Mouse (Mus musculus) neural tube, embryonic 15.5 days (tissue): ENCODE results near the gene Gm49394. TPM values are rescaled to one million over a fixed set of nuclear protein-coding genes. Genes with fewer than 3 reads are reported as not detected.

Source experiments
- ATAC-seq: fragments of 200-750 bp; cut with Nextera tagmentation; 2 replicates; pipeline ENCODE4 v1.8.0; 2017; ENCODE audit warnings: mild to moderate bottlenecking, moderate TSS enrichment, moderate library complexity; ENCODE audit not compliant: low FRiP score
- H3K27ac ChIP-seq: fragments of 300-500 bp; sonication (generic); replicated peaks from 2 replicates; pipeline ENCODE4 v1.5.1; 2015; ENCODE audit warnings: mild to moderate bottlenecking, inconsistent platforms
- H3K27me3 ChIP-seq: fragments of 300-500 bp; sonication (generic); replicated peaks from 2 replicates; pipeline ENCODE4 v1.6.1; 2015; ENCODE audit warnings: inconsistent platforms
- H3K36me3 ChIP-seq: fragments of 300-500 bp; sonication (generic); 2 replicates; pipeline ENCODE4 v1.6.1; 2015; ENCODE audit warnings: inconsistent platforms
- H3K4me1 ChIP-seq: fragments of 300-500 bp; sonication (generic); 2 replicates; pipeline ENCODE4 v1.6.1; 2015; ENCODE audit warnings: inconsistent platforms
- H3K4me2 ChIP-seq: fragments of 300-500 bp; sonication (generic); 2 replicates; pipeline ENCODE4 v1.6.1; 2015; ENCODE audit warnings: inconsistent platforms, mild to moderate bottlenecking, moderate library complexity
- H3K4me3 ChIP-seq: fragments of 300-500 bp; sonication (generic); replicated peaks from 2 replicates; pipeline ENCODE4 v1.5.1; 2015; ENCODE audit warnings: mild to moderate bottlenecking, inconsistent platforms
- H3K9ac ChIP-seq: fragments of 300-500 bp; sonication (generic); replicated peaks from 2 replicates; pipeline ENCODE4 v1.6.1; 2015; ENCODE audit warnings: mild to moderate bottlenecking, inconsistent platforms
- H3K9me3 ChIP-seq: fragments of 300-500 bp; sonication (generic); replicated peaks from 2 replicates; pipeline ENCODE4 v1.6.1; 2016; ENCODE audit warnings: inconsistent platforms
- WGBS: fragments of 180-500 bp; shearing (Covaris S2); methylation state at CpG from one replicate; pipeline ENCODE4 v1.1.7; 2015; ENCODE audit warnings: mixed read lengths; 5-methylcytosine and 5-hydroxymethylcytosine counted together
- polyA plus RNA-seq: library from polyadenylated mRNA; unstranded; fragments of >200 nt; fragmentation: Nextera tagmentation; extraction: Ambion mirVana; gene quantifications from 2 replicates; pipeline ENCODE4 v1.2.1, GENCODE M21; 2015

Gm49394 gene
- 0.22 TPM in 1 of 2 replicates, not detected in the other for polyA plus RNA-seq

DNA sequence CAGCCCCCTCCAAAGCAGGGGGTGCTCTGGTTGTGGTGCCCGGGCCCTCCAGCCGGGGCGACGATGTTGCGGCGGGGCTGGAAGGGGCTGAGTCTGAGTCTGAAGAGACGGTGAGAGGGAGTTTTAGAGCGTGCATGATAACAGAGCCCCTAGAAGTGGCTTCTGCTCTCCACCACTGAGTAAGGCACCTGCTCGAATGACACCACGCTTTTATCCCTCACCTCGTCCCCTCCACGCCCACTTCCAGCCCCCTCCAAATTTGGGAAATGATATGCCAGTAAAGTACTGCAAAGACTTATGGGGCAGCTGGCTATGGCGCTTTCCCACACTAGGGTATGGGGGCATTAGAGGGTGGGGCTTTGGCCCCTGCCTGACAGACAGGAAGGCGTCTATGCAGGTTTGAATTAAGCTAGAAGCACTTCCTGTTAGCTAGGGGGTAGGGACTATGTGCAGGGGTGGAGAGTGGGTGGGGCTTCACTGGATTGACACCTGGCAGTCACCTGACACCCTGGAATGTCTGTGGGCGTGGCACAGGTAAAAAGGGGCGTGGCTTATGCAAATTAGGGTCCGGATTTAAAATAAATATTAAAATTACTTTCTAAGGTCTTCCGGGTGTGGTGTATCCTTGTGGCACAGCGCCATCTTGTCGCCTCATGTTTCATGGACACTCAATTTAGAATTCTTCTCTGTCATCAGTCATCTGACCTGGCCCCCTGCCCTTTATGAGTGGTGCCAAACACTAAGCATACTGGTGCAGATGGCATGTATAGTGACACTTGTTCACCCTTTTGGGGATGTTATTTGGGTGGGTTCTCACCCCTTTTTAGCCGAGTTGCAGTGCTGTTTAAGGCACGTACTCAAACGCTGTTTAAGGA lies at the start of gene Gm49394:
Gm49394 (minus strand) TSS at position 192 of the 875 bp plus-strand sequence.
- H3K9ac ChIP-seq, result no peak within 1 kb of the TSS
- no peak within 1 kb of the TSS for H3K4me3 ChIP-seq
- no peaks in the 10 kb centered on the region for H3K36me3 ChIP-seq
- WGBS, result 86% methylated on average over 23 of the region's 23 CpGs
- no peaks in the 10 kb centered on the region for H3K4me1 ChIP-seq
- peaks cover 25% of the 10 kb centered on the region for H3K27me3 ChIP-seq
- H3K27ac ChIP-seq, result no peak within 1 kb of the TSS
- H3K9me3 ChIP-seq, result no peaks in the 10 kb centered on the region
- H3K4me2 ChIP-seq, result no peak within 1 kb of the TSS
- no peak for ATAC-seq

DNA sequence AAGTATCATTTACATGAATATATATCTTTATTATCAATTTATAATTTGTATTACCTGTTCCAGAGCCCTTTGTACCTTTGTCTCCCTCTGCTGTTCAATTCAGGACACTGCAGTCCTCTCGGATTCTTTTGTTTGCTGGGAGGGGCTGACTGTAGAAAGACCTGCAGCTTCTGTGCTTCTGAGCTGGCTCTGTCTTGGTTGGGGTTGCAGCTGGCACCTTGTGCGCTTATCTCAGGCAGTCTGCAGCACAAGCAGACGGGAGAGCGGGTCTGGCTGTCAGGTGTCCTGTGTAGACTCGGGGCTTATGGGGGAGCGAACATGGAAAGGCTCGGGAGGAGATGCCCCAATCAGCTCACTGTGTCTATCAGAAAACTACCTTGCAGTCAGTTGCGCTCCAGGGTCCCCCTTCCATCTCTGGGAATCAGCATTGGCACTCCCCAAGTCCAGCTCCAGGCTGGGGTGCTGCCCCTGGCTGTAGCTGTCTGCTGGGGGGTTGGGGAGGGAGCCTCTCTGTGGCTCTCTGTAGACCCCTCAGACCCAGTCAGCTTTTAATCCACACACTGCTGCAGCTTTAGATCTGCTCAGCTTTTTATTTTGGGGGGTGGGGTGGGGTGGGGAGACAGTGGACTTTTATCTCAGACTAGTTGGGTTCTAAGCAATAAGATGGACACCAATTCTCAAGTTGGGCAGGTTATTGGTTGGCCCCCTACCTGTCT lies 45.2 kb upstream of the Gm49394 start:
- H3K36me3 ChIP-seq, result no peaks in the 10 kb centered on the region
- H3K9me3 ChIP-seq, result no peaks in the 10 kb centered on the region
- peak overlapping the region; percentile 25 for H3K4me3 ChIP-seq
- no peak overlapping the region for H3K27ac ChIP-seq
- 17% methylated on average over 8 of the region's 8 CpGs for WGBS
- ATAC-seq, result 0 out of 2 replicates have a peak, but pooled peaks have one; percentile 47
- H3K4me1 ChIP-seq, result peaks cover 5% of the 10 kb centered on the region; the same call in 1 of the 2 replicates
- H3K4me2 ChIP-seq, result peak overlapping the region; percentile 52
- H3K27me3 ChIP-seq, result no peaks in the 10 kb centered on the region
- H3K9ac ChIP-seq, result peak overlapping the region; percentile 41

DNA sequence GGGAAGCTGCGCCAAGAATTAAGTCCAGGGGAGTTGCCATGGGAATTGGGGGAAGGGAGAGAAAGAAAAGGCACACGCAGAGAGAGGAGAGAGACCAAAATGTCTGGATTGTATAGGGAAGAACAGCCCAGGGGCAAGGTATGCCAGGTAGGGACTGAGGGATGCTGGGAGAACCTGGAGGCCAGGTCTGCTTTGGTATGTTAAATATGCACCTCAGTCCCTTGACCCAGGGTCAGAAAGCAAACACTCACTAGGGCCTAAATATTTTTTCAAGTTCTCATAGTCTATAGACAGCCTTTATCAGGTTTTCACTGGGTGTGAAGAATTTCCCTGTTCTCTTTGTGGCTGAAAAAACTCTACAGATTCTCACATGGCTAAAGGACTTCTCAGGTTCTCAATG lies 37.1 kb upstream of the Gm49394 start:
- Histone ChIP-seq H3K4me3 (no peak overlapping the region), H3K27me3 (no peaks in the 10 kb centered on the region), H3K27ac (no peak overlapping the region), H3K4me2 (no peak overlapping the region), H3K9ac (no peak overlapping the region), H3K9me3 (no peaks in the 10 kb centered on the region), H3K36me3 (no peaks in the 10 kb centered on the region), H3K4me1 (no peaks in the 10 kb centered on the region)
- 78% methylated on average over 2 of the region's 2 CpGs for WGBS
- no peak for ATAC-seq

DNA sequence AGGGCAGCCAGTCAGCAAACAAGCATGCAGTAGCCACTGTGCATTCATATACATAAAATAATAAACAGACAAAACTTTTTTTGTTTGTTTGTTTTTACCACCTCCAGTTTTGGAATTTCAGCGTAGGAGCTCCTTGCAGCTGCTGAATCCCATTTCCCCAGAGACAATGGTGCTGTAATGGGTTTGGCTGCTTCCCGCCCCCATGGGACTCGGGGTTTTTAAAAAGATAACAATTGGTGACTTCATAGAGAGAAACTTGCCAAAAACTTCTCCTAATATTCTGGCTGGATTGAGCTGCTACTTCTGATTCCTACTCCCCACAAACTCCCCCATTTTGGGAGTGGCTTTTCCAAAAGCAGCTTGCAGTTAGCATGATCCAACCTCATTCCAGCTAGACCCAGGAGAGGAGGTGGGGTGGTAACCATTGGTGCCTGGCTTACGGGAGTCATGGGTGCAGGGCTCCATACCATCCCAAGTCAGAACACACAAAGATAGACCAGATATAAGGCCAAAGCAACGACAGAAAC lies 29.7 kb upstream of the Gm49394 start:
- no peak overlapping the region for H3K4me3 ChIP-seq
- no peaks in the 10 kb centered on the region for H3K27me3 ChIP-seq
- H3K4me2 ChIP-seq, result no peak overlapping the region
- H3K9ac ChIP-seq, result no peak overlapping the region
- no peak for ATAC-seq
- WGBS, result 68% methylated on average over 5 of the region's 5 CpGs
- H3K4me1 ChIP-seq, result no peaks in the 10 kb centered on the region
- no peaks in the 10 kb centered on the region for H3K36me3 ChIP-seq
- H3K9me3 ChIP-seq, result no peaks in the 10 kb centered on the region
- no peak overlapping the region for H3K27ac ChIP-seq

DNA sequence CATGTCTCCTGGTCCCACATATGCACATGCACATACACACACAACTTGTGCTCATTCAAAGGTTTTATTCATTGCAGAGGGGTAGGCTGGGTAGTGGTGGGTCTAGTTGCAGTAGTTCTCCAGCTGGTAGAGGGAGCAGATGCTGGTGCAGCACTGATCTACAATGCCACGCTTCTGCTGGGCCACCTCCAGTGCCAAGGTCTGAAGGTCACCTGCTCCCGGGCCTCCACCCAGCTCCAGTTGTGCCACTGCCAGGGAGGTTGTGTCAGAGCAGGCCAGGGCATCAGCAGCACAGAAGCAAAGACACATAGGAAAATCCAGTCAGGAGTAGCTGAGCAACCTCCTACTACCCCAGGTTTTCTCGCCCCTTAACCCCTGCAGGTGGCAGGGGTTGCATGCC lies 8.9 kb upstream of the Gm49394 start:
- Histone ChIP-seq H3K36me3 (no peaks in the 10 kb centered on the region), H3K4me3 (no peak overlapping the region), H3K9me3 (no peaks in the 10 kb centered on the region), H3K27ac (no peak overlapping the region), H3K9ac (no peak overlapping the region), H3K4me2 (no peak overlapping the region), H3K27me3 (0 out of 2 replicates have a peak, but pooled peaks cover 3% of the 10 kb centered on the region), H3K4me1 (no peaks in the 10 kb centered on the region)
- 95% methylated on average over 3 of the region's 3 CpGs for WGBS
- no peak for ATAC-seq

DNA sequence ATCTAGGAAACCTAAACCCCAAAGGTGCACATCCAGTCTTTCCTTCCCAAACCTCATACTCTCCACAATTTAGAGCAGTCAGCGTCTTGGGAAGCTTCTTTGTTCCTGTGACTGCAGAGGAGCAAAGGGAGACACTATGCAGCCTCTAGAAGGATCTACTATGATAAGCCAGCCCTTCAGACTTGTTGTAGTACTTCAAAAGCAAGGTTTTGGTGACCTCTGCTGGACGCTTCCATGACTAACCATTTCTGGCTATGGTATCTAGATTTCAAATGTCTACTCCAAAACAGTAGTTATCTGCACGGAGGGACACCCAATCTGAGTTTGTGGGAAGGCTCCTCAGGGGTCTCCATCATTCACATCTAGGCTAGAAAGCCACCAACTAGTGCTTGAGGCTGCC lies 5.9 kb upstream of the Gm49394 start:
- Histone ChIP-seq H3K27me3 (0 out of 2 replicates have a peak, but pooled peaks cover 3% of the 10 kb centered on the region), H3K27ac (0 out of 2 replicates have a peak overlapping the region, but pooled peaks have one; percentile 23), H3K4me2 (no peak overlapping the region), H3K9me3 (no peaks in the 10 kb centered on the region), H3K4me1 (no peaks in the 10 kb centered on the region), H3K9ac (no peak overlapping the region), H3K36me3 (no peaks in the 10 kb centered on the region), H3K4me3 (no peak overlapping the region)
- WGBS, result 12% methylated on average over 3 of the region's 3 CpGs
- peak; percentile 70; the same call in 1 of the 2 replicates for ATAC-seq

DNA sequence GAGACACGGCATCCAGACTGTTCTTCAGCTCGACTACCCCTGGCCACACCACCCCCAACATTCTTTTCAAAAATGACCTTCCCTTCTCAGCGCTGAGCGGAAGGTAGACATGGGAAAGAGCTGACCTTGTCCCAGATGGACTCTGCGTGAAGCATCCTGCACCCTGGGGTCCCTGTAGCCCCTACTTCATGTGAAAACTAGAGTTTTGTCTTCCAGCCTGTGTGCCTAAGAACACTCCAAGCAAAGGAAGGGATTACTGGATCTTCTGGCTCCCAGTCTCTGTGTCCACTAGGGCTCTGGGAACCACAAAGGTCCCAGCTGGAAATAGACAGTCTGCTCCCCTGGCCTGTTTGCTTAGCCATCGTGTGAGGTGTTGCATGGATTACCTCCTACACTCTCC lies 5.4 kb upstream of the Gm49394 start:
- 77% methylated on average over 6 of the region's 6 CpGs for WGBS
- 0 out of 2 replicates have a peak overlapping the region, but pooled peaks have one; percentile 23 for H3K27ac ChIP-seq
- no peak overlapping the region for H3K4me3 ChIP-seq
- H3K9me3 ChIP-seq, result no peaks in the 10 kb centered on the region
- no peak for ATAC-seq
- no peak overlapping the region for H3K4me2 ChIP-seq
- H3K36me3 ChIP-seq, result no peaks in the 10 kb centered on the region
- H3K9ac ChIP-seq, result no peak overlapping the region
- H3K27me3 ChIP-seq, result 0 out of 2 replicates have a peak, but pooled peaks cover 3% of the 10 kb centered on the region
- no peaks in the 10 kb centered on the region for H3K4me1 ChIP-seq

DNA sequence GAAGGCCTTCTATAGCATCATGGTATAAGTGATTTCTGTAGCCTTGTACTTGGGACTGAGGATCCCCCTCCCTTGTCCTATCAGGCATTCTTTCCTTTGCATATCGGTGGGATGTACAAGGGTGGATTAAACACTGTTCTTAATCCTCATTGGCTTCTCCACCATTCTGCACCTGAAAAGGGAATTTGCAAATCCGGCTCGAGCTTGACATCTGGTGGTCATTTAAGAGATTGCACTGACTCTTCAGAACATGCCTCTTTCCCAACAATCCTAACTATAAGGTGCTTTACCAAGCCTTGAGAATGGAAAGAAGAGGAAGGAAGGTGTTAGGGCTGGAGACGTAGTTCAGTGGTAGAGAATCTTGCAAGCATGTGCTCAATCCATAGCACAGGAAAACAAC lies 2.4 kb upstream of the Gm49394 start:
- no peaks in the 10 kb centered on the region for H3K9me3 ChIP-seq
- no peak overlapping the region for H3K4me2 ChIP-seq
- H3K4me1 ChIP-seq, result no peaks in the 10 kb centered on the region
- H3K36me3 ChIP-seq, result no peaks in the 10 kb centered on the region
- 17% methylated on average over 4 of the region's 4 CpGs for WGBS
- peak; percentile 47; the same call in 1 of the 2 replicates for ATAC-seq
- no peak overlapping the region for H3K9ac ChIP-seq
- no peak overlapping the region for H3K27ac ChIP-seq
- peaks cover 5% of the 10 kb centered on the region; the same call in 1 of the 2 replicates for H3K27me3 ChIP-seq
- H3K4me3 ChIP-seq, result no peak overlapping the region

DNA sequence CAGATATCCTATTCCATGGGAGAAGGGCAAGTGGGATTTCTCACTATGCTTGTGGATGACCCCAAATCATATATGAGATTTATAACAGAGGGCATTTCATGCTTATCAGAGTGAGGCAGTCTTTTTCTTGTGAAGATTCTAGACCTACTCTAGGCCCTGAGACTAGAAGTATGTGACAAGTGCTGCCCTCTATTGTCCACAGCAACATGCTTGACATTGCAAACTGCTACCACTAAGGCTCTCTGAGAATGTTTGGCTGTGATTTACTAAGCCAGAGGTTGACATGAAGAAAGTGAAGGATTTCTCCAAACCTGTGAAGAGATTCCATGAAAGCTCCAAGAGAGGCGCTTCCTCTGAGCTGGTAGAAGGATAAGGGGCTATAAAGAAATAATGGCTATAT lies 1.3 kb upstream of the Gm49394 start:
- WGBS, result 89% methylated on average over 1 of the region's 1 CpGs
- Histone ChIP-seq H3K4me3 (no peak overlapping the region), H3K9me3 (no peaks in the 10 kb centered on the region), H3K27ac (no peak overlapping the region), H3K27me3 (peaks cover 14% of the 10 kb centered on the region), H3K4me2 (no peak overlapping the region), H3K9ac (no peak overlapping the region), H3K36me3 (no peaks in the 10 kb centered on the region), H3K4me1 (no peaks in the 10 kb centered on the region)
- no peak for ATAC-seq

DNA sequence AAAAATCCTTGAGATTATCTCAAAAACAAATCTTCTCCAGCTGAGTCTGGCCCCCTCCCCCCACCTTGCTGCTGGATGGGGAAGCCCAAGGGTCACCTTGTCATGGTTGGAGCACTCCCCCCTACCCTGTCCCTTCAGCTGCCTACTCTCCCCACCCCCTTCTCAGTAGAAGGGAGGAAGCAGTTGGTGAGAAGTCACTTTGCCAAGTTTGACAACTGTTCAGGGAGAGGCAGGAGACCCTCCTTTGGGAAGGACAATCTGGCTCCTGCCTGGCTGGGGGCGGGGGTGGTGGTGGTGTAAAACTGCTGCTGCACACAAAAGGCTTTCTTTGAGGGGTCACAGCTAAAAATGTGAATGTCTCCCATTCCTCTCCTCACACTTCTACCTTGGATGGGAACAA lies 1.4 kb downstream of the Gm49394 start:
- H3K27ac ChIP-seq, result no peak overlapping the region
- WGBS, result 73% methylated on average over 1 of the region's 1 CpGs
- peaks cover 38% of the 10 kb centered on the region for H3K27me3 ChIP-seq
- H3K4me2 ChIP-seq, result no peak overlapping the region
- H3K36me3 ChIP-seq, result no peaks in the 10 kb centered on the region
- no peak for ATAC-seq
- H3K9ac ChIP-seq, result no peak overlapping the region
- H3K4me1 ChIP-seq, result peaks cover 9% of the 10 kb centered on the region
- no peaks in the 10 kb centered on the region for H3K9me3 ChIP-seq
- H3K4me3 ChIP-seq, result no peak overlapping the region

DNA sequence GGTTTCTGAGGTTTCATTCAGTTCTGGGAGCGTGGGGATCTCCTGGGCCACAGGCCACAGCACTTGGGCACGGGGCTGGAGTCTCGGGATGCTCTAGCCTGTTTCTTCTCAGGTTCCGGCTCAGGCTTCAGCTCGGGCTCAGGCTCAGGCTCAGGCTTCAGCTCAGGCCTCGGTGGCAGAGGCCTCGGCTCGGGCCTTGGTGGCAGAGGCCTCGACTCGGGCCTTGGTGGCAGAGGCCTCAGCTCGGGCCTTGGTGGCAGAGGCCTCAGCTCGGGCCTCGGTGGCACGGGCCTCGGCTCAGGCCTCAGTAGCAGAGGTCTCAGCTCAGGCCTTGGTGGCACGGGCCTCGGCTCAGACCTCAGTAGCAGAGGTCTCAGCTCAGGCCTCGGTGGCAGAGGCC lies 2.2 kb downstream of the Gm49394 start:
- H3K36me3 ChIP-seq, result no peaks in the 10 kb centered on the region
- WGBS, result 94% methylated on average over 18 of the region's 18 CpGs
- no peak for ATAC-seq

More for the DNA sequence above, 2.2 kb downstream of the Gm49394 start:
- Histone ChIP-seq H3K4me1 (peaks cover 9% of the 10 kb centered on the region), H3K27ac (no peak overlapping the region), H3K4me3 (no peak overlapping the region), H3K9ac (no peak overlapping the region), H3K27me3 (peaks cover 46% of the 10 kb centered on the region), H3K4me2 (no peak overlapping the region), H3K9me3 (no peaks in the 10 kb centered on the region)
